9 mouse cellular contexts compared by ENCODE assay signal in genomic region chr9:99630071-99630470, GRCm38 (mm10). TPM values are rescaled to one million over a fixed set of nuclear protein-coding genes. Genes with fewer than 3 reads are reported as not detected.
A peak's percentile ranks its signal among the peaks of the same experiment; 100 is the strongest.
DNase-seq lines count a peak whose midpoint lies in the region; ATAC-seq and TF ChIP-seq lines count a peak whose summit lies in the region.
"Had no signal": no experiment of that assay in that cellular context is flagged by ENCODE, and none has a peak within 500 bp of the region (broad histone marks: within the 10 kb centered on the region; RNA-seq: fewer than 3 reads in every experiment).

No protein-coding gene starts in this region.

- H3K36me3 ChIP-seq in ES-E14 (ENCODE audit: control insufficient read depth, insufficient read depth, low read length, poor library complexity, severe bottlenecking) = no peaks in the 10 kb centered on the region
- H3K36me3 ChIP-seq in forebrain, embryonic 12.5 days (replicated peaks) = peaks cover 17% of the 10 kb centered on the region
- H3K36me3 ChIP-seq in intestine, embryonic 16.5 days (ENCODE audit: control insufficient read depth, insufficient read depth, low read length) = no peaks in the 10 kb centered on the region

- WGBS in forebrain, embryonic 12.5 days = 0% methylated on average over 11 of the region's 11 CpGs
- 3% methylated on average over 11 of the region's 11 CpGs for WGBS in intestine, embryonic 16.5 days

- ATAC-seq in forebrain, embryonic 12.5 days (ENCODE audit: low FRiP score) = peak; percentile 18; the same call in 1 of the 2 replicates
- peak; percentile 47 for ATAC-seq in intestine, embryonic 16.5 days
- no peak for ATAC-seq in monocyte, adult 5-6 weeks (replicated peaks; ENCODE audit: insufficient number of reproducible peaks, low FRiP score, low TSS enrichment, poor library complexity, severe bottlenecking)

- peak; percentile 60 for DNase-seq in embryo, embryonic 10.5 days (ENCODE audit: low spot score)
- DNase-seq in embryo, embryonic 9.5 days (ENCODE audit: extremely low spot score) = no peak
- no peak for DNase-seq in ES-E14 (ENCODE audit: low read depth, low spot score)
- DNase-seq in lung, postnatal 25 days (ENCODE audit: low spot score) = peak; percentile 7
- DNase-seq in layer of hippocampus, adult 11-12 months (ENCODE audit: low spot score) = no peak

- H3K9ac ChIP-seq in ES-E14 (ENCODE audit: insufficient read depth, low read depth, low read length, poor library complexity, severe bottlenecking) = peak overlapping the region; percentile 53
- peak overlapping the region; percentile 78 for H3K9ac ChIP-seq in forebrain, embryonic 12.5 days
- H3K9ac ChIP-seq in intestine, embryonic 16.5 days (ENCODE audit: low read depth, low read length) = peak overlapping the region; percentile 75

- peak overlapping the region; percentile 65 to 81 for H3K4me3 ChIP-seq in ES-E14 (ENCODE audit: insufficient read depth in 1 of 2, low read depth in 1 of 2, low read length in 2 of 2, poor library complexity in 1 of 2, severe bottlenecking in 1 of 2)
- H3K4me3 ChIP-seq in forebrain, embryonic 12.5 days (replicated peaks) = peak overlapping the region; percentile 63
- H3K4me3 ChIP-seq in intestine, embryonic 16.5 days (ENCODE audit: low read length) = peak overlapping the region; percentile 63

- in situ Hi-C loops in ES-E14 (cut with MboI; ENCODE audit: low sequenced_read_pairs in 2 of 2, unreplicated experiment in 2 of 2) = no loop called here

- H3K27me3 ChIP-seq in forebrain, embryonic 12.5 days = no peaks in the 10 kb centered on the region
- H3K27me3 ChIP-seq in intestine, embryonic 16.5 days (replicated peaks; ENCODE audit: control insufficient read depth, insufficient read depth, low read length) = no peaks in the 10 kb centered on the region

- H3K4me2 ChIP-seq in forebrain, embryonic 12.5 days = peak overlapping the region; percentile 79
- peak overlapping the region; percentile 89 for H3K4me2 ChIP-seq in intestine, embryonic 16.5 days (ENCODE audit: low read depth, low read length)

- 0 out of 4 replicates have a peak, but pooled peaks cover 0 to 3% of the 10 kb centered on the region in 2 experiments for H3K4me1 ChIP-seq in ES-E14 (ENCODE audit: control insufficient read depth in 2 of 2, insufficient read depth in 2 of 2, low read length in 2 of 2, poor library complexity in 1 of 2)
- H3K4me1 ChIP-seq in forebrain, embryonic 12.5 days = peaks cover 37% of the 10 kb centered on the region
- H3K4me1 ChIP-seq in intestine, embryonic 16.5 days (ENCODE audit: control insufficient read depth, insufficient read depth, low read length) = peaks cover 9% of the 10 kb centered on the region

- H3K27ac ChIP-seq in ES-E14 (ENCODE audit: insufficient read depth, low read depth, low read length, poor library complexity, severe bottlenecking) = no peak overlapping the region
- peak overlapping the region; percentile 84 for H3K27ac ChIP-seq in forebrain, embryonic 12.5 days
- H3K27ac ChIP-seq in intestine, embryonic 16.5 days (ENCODE audit: low read length) = peak overlapping the region; percentile 86

- H3K9me3 ChIP-seq in ES-E14 (ENCODE audit: control insufficient read depth, insufficient read depth, low read depth, low read length) = no peaks in the 10 kb centered on the region
- H3K9me3 ChIP-seq in forebrain, embryonic 12.5 days = no peaks in the 10 kb centered on the region
- no peaks in the 10 kb centered on the region for H3K9me3 ChIP-seq in intestine, embryonic 16.5 days (ENCODE audit: control insufficient read depth, low read length)

TF ChIP-seq in ES-E14, 5 proteins besides CTCF, POLR2A, EP300 and RAD21:
- TF ChIP-seq HCFC1 (IDR thresholded peaks at IDR 0.05; ENCODE audit: borderline replicate concordance, insufficient read depth, low read length) (no peak), CHD2 (IDR thresholded peaks at IDR 0.05; ENCODE audit: low read depth, low read length) (no peak), ZNF384 (IDR thresholded peaks at IDR 0.05; ENCODE audit: low read depth, low read length) (no peak), MAFK (IDR thresholded peaks at IDR 0.05; ENCODE audit: insufficient read depth, low read depth, low read length) (no peak), ZC3H11A (IDR thresholded peaks at IDR 0.05; ENCODE audit: borderline replicate concordance, low read depth, low read length) (no peak)

RNA-seq across cellular contexts. Expression of gene Dzip1l, which starts 0.8 kb away (rescaled TPM):
- total RNA-seq in ES-E14 (2012; rRNA removed) = 11.6 and 17.2 TPM in 2 replicates
- polyA plus RNA-seq in forebrain, embryonic 12.5 days (2016; fragmentation: Nextera tagmentation; extraction: Ambion mirVana) = 20.6 and 22.3 TPM in 2 replicates
- polyA plus RNA-seq in intestine, embryonic 16.5 days (2015; fragmentation: Nextera tagmentation; extraction: Ambion mirVana) = 9.9 and 11.2 TPM in 2 replicates
- not detected in 3 replicates for total RNA-seq in monocyte, adult 5-6 weeks (2017)
- total RNA-seq: hematopoietic stem cell, adult 5-6 weeks had no signal

RNA-seq across cellular contexts. Expression of gene A4gnt, which starts 17.8 kb away (rescaled TPM):
- total RNA-seq in ES-E14 (2012; rRNA removed) = not detected in 2 replicates
- not detected in 2 replicates for polyA plus RNA-seq in forebrain, embryonic 12.5 days (2016; fragmentation: Nextera tagmentation; extraction: Ambion mirVana)
- polyA plus RNA-seq in intestine, embryonic 16.5 days (2015; fragmentation: Nextera tagmentation; extraction: Ambion mirVana) = 1.2 and 1.6 TPM in 2 replicates
- not detected in 3 replicates for total RNA-seq in monocyte, adult 5-6 weeks (2017)
- total RNA-seq: hematopoietic stem cell, adult 5-6 weeks had no signal

RNA-seq across cellular contexts. Expression of gene Dbr1, which starts 54.5 kb away (rescaled TPM):
- 45.0 and 48.1 TPM in 2 replicates for total RNA-seq in ES-E14 (2012; rRNA removed)
- polyA plus RNA-seq in forebrain, embryonic 12.5 days (2016; fragmentation: Nextera tagmentation; extraction: Ambion mirVana) = 35.7 and 37.5 TPM in 2 replicates
- 23.4 and 27.8 TPM in 2 replicates for polyA plus RNA-seq in intestine, embryonic 16.5 days (2015; fragmentation: Nextera tagmentation; extraction: Ambion mirVana)
- 44.1 to 75.6 TPM (median 51.6 TPM) in 3 replicates for total RNA-seq in monocyte, adult 5-6 weeks (2017)

Comparison
In these comparisons a context has a peak if more than half of its experiments do, and no peak if none do; other contexts are left out.
1. DNase-seq: peak in embryo, embryonic 10.5 days (single experiment) and lung, postnatal 25 days (single experiment); none in embryo, embryonic 9.5 days (single experiment), ES-E14 (single experiment) and layer of hippocampus, adult 11-12 months (single experiment).
2. RNA of gene Dzip1l, which starts 0.8 kb away (total RNA-seq): 11.6 to 17.2 TPM in ES-E14; not detected in monocyte, adult 5-6 weeks; every median in the first group is over 10 times any median in the second.
3. Peak in every context shown above with its lines, with median percentiles within 50 percentile points of each other: H3K4me3 ChIP-seq and H3K9ac ChIP-seq.